Mouse (Mus musculus) hindbrain, embryonic 16.5 days (tissue): ENCODE results near the gene Nemf. TPM values are rescaled to one million over a fixed set of nuclear protein-coding genes. Genes with fewer than 3 reads are reported as not detected.

Source experiments
- ATAC-seq: fragments of 200-750 bp; cut with Nextera tagmentation; 2 replicates; pipeline ENCODE4 v1.8.0; 2017; ENCODE audit warnings: moderate TSS enrichment, moderate library complexity
- H3K27ac ChIP-seq: fragments of 300-500 bp; sonication (generic); 2 replicates; pipeline ENCODE4 v1.5.1; 2014; ENCODE audit warnings: low read depth, mild to moderate bottlenecking, control low read depth, low read length, moderate library complexity
- H3K27me3 ChIP-seq: fragments of 300-500 bp; sonication (generic); replicated peaks from 2 replicates; pipeline ENCODE4 v1.6.1; 2014; ENCODE audit warnings: low read length; ENCODE audit not compliant: control insufficient read depth, insufficient read depth
- H3K36me3 ChIP-seq: fragments of 300-500 bp; sonication (generic); 2 replicates; pipeline ENCODE4 v1.6.1; 2014; ENCODE audit warnings: mild to moderate bottlenecking, low read length, moderate library complexity, mixed read lengths; ENCODE audit not compliant: control insufficient read depth, insufficient read depth
- H3K4me1 ChIP-seq: fragments of 300-500 bp; sonication (generic); 2 replicates; pipeline ENCODE4 v1.6.1; 2014; ENCODE audit warnings: low read depth, low read length; ENCODE audit not compliant: control insufficient read depth, insufficient read depth
- H3K4me2 ChIP-seq: fragments of 300-500 bp; sonication (generic); 2 replicates; pipeline ENCODE4 v1.6.1; 2014; ENCODE audit warnings: mild to moderate bottlenecking, low read length, control low read depth, moderate library complexity
- H3K4me3 ChIP-seq: fragments of 300-500 bp; sonication (generic); 2 replicates; pipeline ENCODE4 v1.5.1; 2014; ENCODE audit warnings: mild to moderate bottlenecking, low read length, control low read depth, moderate library complexity
- H3K9ac ChIP-seq: fragments of 300-500 bp; sonication (generic); 2 replicates; pipeline ENCODE4 v1.6.1; 2014; ENCODE audit warnings: low read depth, mild to moderate bottlenecking, control low read depth, low read length, moderate library complexity
- H3K9me3 ChIP-seq: fragments of 300-500 bp; sonication (generic); 2 replicates; pipeline ENCODE4 v1.6.1; 2014; ENCODE audit warnings: mild to moderate bottlenecking, low read length, moderate library complexity; ENCODE audit not compliant: control insufficient read depth
- WGBS: fragments of 180-500 bp; shearing (Covaris S2); extraction: QIAGEN DNeasy Blood & Tissue Kit; methylation state at CpG from one replicate; pipeline ENCODE4 v1.1.7; 2014; 5-methylcytosine and 5-hydroxymethylcytosine counted together
- polyA plus RNA-seq: library from polyadenylated mRNA; unstranded; fragments of >200 nt; fragmentation: Nextera tagmentation; extraction: Ambion mirVana; gene quantifications from 2 replicates; pipeline ENCODE4 v1.2.1, GENCODE M21; 2015

Gene Nemf
- polyA plus RNA-seq: 82.4 and 85.0 TPM in 2 replicates

DNA sequence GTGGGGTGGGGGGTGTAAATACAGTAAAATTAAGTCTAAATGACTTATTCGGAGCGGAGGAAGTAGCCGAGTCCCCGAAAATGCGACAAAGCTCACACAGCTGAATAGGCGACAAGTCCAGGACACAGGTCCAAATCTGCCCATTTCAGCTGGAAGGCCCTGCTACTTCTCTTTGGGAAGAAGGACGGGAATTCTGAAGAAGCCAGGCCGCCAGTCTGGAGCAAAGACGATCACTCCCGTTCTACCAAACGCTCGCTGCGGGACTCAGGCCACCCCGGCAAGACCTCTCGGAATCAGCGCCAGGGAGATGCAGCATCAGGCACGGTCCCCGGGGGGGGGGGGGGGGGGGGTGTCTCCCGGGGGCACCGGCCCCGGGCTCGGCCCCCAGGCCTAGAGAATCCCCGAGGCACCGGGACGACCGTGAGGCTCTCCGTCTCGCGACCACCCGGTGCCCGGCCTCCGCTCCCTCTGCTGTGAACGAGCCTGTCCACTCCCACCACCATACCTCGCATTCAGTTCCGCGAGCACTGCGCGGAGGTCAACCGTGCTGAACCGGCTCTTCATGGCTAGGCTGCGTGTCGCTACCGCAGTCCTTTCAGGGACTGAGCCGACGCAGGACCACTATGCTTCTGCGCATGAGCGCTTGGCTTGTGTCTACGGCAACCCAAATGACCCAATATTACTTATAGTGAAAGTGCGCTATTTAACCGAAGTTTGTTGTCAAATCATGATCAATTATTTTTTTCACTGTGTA is at the start of gene Nemf:
TSS of gene Nemf (minus strand) at position 620 of the 754 bp plus-strand sequence.
- H3K36me3 ChIP-seq: peaks cover 6% of the 10 kb centered on the region; the same call in 1 of the 2 replicates
- no peaks in the 10 kb centered on the region for H3K9me3 ChIP-seq
- H3K4me2 ChIP-seq: peak within 1 kb of the TSS; percentile 89
- H3K9ac ChIP-seq: peak within 1 kb of the TSS; percentile 86
- H3K4me1 ChIP-seq: peaks cover 7% of the 10 kb centered on the region
- H3K27ac ChIP-seq: peak within 1 kb of the TSS; percentile 77
- no peaks in the 10 kb centered on the region for H3K27me3 ChIP-seq
- peak; percentile 67 for ATAC-seq
- H3K4me3 ChIP-seq: peak within 1 kb of the TSS; percentile 74
- under 1% methylated on average over 49 of the region's 50 CpGs for WGBS

- WGBS: 91% methylated on average over 13 of the region's 13 CpGs
- no peak overlapping the region for H3K27ac ChIP-seq
These were observed 45.7 kb upstream of the Nemf start for GRCm38 (mm10) chr12:69402594-69403167.

GRCm38 (mm10) chr12:69402100-69402499 is 45.1 kb upstream of the Nemf start:
- no peaks in the 10 kb centered on the region for H3K27me3 ChIP-seq
- H3K9me3 ChIP-seq: no peaks in the 10 kb centered on the region
- ATAC-seq: no peak
- H3K4me2 ChIP-seq: no peak overlapping the region
- H3K9ac ChIP-seq: no peak overlapping the region
- WGBS: 70% methylated on average over 9 of the region's 9 CpGs
- no peak overlapping the region for H3K27ac ChIP-seq
- H3K4me1 ChIP-seq: 0 out of 2 replicates have a peak, but pooled peaks cover 2% of the 10 kb centered on the region
- no peaks in the 10 kb centered on the region for H3K36me3 ChIP-seq
- no peak overlapping the region for H3K4me3 ChIP-seq

More at GRCm38 (mm10) chr12:69402594-69403167, 45.7 kb upstream of the Nemf start:
- no peak overlapping the region for H3K9ac ChIP-seq
- H3K4me2 ChIP-seq: no peak overlapping the region
- no peaks in the 10 kb centered on the region for H3K36me3 ChIP-seq
- no peaks in the 10 kb centered on the region for H3K9me3 ChIP-seq
- no peak for ATAC-seq
- no peak overlapping the region for H3K4me3 ChIP-seq
- no peaks in the 10 kb centered on the region for H3K27me3 ChIP-seq
- 0 out of 2 replicates have a peak, but pooled peaks cover 2% of the 10 kb centered on the region for H3K4me1 ChIP-seq

DNA sequence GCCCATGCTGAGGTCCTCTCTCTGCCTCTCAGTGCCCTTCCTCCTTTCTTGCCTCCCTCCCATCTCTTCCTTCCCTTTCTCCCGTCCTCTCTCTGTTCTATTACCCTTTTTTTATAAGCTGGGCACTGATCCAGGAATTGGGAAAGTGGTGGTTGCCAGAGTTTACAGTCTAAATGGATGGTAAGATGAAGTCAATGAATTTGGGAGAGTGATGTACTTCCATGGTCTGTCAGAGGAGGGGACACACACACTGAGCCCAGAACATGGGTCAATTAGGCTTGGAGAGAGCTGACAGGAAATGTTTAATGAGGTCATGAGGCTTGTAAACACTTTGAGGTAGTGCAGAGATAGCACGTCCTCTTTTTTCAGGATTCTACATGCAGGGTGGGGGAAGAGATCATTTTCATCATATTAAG is 43.9 kb upstream of the Nemf start:
- H3K9ac ChIP-seq: no peak overlapping the region
- ATAC-seq: no peak
- 30% methylated on average over 2 of the region's 2 CpGs for WGBS

DNA sequence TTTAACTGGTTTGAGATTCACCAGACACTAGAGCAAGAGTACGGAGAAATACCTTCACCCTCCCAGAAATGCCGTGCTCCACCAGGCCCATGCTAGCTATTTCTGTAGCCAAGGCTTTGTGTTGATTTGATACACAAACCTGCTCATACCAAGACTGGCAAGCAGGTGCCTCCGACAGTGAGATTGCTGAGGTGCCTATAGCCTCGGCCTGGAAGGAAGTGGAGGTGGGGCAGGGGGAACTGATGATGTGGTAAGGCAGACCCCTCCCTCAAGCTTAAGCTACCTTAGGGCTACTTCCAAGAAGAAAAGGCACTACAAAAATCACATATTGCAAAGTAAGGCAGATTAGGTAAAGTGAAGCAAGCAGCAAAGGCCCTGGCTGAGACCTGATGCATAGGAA is 43.4 kb upstream of the Nemf start:
- no peaks in the 10 kb centered on the region for H3K27me3 ChIP-seq
- no peaks in the 10 kb centered on the region for H3K36me3 ChIP-seq
- H3K4me2 ChIP-seq: no peak overlapping the region
- no peaks in the 10 kb centered on the region for H3K9me3 ChIP-seq
- H3K27ac ChIP-seq: no peak overlapping the region
- 83% methylated on average over 4 of the region's 4 CpGs for WGBS
- no peak overlapping the region for H3K9ac ChIP-seq
- H3K4me1 ChIP-seq: 0 out of 2 replicates have a peak, but pooled peaks cover 2% of the 10 kb centered on the region
- no peak for ATAC-seq
- no peak overlapping the region for H3K4me3 ChIP-seq

More for the DNA sequence above, 43.9 kb upstream of the Nemf start:
- Histone ChIP-seq H3K4me2 (no peak overlapping the region), H3K27ac (no peak overlapping the region), H3K36me3 (no peaks in the 10 kb centered on the region), H3K4me1 (0 out of 2 replicates have a peak, but pooled peaks cover 2% of the 10 kb centered on the region), H3K27me3 (no peaks in the 10 kb centered on the region), H3K9me3 (no peaks in the 10 kb centered on the region), H3K4me3 (no peak overlapping the region)

- no peak overlapping the region for H3K4me3 ChIP-seq
- ATAC-seq: peak; percentile 45; the same call in 1 of the 2 replicates
- no peak overlapping the region for H3K27ac ChIP-seq
- no peaks in the 10 kb centered on the region; the same call in 1 of the 2 replicates for H3K9me3 ChIP-seq
- no peak overlapping the region for H3K4me2 ChIP-seq
- H3K36me3 ChIP-seq: no peaks in the 10 kb centered on the region
- H3K9ac ChIP-seq: no peak overlapping the region
- no peaks in the 10 kb centered on the region for H3K4me1 ChIP-seq
- no peaks in the 10 kb centered on the region for H3K27me3 ChIP-seq
- WGBS: 78% methylated on average over 6 of the region's 6 CpGs
These were observed 37.5 kb upstream of the Nemf start for GRCm38 (mm10) chr12:69394456-69394855.

DNA sequence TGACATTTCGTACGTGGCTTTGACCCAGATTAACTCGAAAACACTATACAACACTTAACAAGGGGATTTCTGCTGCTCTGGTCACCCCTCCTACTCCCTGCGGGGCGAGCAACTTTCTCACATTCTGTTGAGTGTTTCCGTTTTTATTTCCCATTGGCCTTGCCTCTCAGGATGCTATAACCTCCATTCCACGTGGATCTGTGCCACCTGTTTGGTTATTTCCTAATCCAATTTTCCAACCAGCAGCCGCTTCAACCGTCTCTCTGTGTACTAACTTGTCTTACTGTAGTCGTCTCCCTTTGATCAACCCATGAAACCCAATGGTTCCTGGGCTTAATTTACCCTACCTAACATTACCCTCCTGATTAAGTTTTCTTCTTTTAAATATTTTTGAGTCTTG is 36.1 kb upstream of the Nemf start:
- no peak for ATAC-seq
- Histone ChIP-seq H3K4me3 (no peak overlapping the region), H3K9me3 (no peaks in the 10 kb centered on the region; the same call in 1 of the 2 replicates), H3K4me2 (no peak overlapping the region), H3K27me3 (no peaks in the 10 kb centered on the region), H3K4me1 (no peaks in the 10 kb centered on the region), H3K9ac (no peak overlapping the region), H3K27ac (no peak overlapping the region), H3K36me3 (no peaks in the 10 kb centered on the region)
- WGBS: 82% methylated on average over 10 of the region's 10 CpGs

DNA sequence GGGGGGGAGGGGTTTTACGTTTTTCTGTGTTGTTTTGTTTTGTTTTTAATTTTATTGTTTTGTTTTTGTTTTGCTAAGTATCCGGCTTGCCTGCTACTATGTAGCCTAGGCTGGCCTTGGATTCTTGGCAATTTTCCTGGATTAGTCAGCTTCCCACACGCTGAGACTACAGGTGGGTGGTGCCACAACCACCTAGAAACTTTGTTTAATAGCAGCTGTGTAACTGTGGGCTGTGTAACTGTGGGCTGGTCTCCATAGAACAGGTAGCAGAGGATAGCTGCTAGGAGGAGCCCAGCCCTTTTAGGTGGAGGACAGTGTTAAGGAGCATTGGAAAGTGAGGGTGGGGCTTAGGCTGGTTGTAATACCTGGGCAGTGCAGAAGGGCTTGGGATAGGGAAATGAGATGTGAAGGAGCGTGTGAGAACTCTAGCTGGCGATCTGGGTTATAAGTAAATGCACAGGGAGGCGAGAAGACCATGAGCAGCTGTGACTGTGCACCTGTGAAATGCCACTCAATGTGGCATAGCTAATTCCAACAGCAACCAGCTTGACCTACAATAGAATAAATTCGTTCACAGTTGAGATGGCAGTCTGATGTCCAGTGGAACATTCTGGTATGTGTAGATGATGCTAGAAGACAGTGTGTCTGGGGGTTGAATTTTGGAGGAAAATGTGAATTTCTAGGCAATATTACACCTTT is 33.2 kb upstream of the Nemf start:
- Histone ChIP-seq H3K27ac (no peak overlapping the region), H3K36me3 (no peaks in the 10 kb centered on the region), H3K4me3 (no peak overlapping the region), H3K4me2 (no peak overlapping the region), H3K9me3 (no peaks in the 10 kb centered on the region; the same call in 1 of the 2 replicates), H3K9ac (no peak overlapping the region), H3K27me3 (no peaks in the 10 kb centered on the region), H3K4me1 (no peaks in the 10 kb centered on the region)
- WGBS: 79% methylated on average over 7 of the region's 7 CpGs
- no peak for ATAC-seq
